Comparison of ENCODE assay signal across 8 mouse cellular contexts in genomic region chr14:121648581-121649060, GRCm38 (mm10).
DNase-seq lines count a peak whose midpoint lies in the region; ATAC-seq lines count a peak whose summit lies in the region.

No protein-coding gene starts in this region.

- intact Hi-C loops in left cerebral cortex, postnatal 4 days (cut with DNase I), result no loop called here

- no peak for DNase-seq in right cerebral cortex, postnatal 36 days (ENCODE audit: low spot score in 2 of 2)
- DNase-seq in left cerebral cortex, postnatal 4 days, result no peak
- no peak for DNase-seq in right cerebral cortex, postnatal 14 days
- no peak for DNase-seq in right cerebral cortex, postnatal 10 days (ENCODE audit: low spot score in 2 of 2)

- H3K36me3 ChIP-seq in embryonic facial prominence, embryonic 12.5 days, result no peaks in the 10 kb centered on the region
- H3K36me3 ChIP-seq in hindbrain, embryonic 15.5 days, result peaks cover 5% of the 10 kb centered on the region; the same call in 1 of the 2 replicates
- H3K36me3 ChIP-seq in liver, embryonic 15.5 days (replicated peaks), result no peaks in the 10 kb centered on the region

- no peaks in the 10 kb centered on the region for H3K9me3 ChIP-seq in embryonic facial prominence, embryonic 12.5 days
- H3K9me3 ChIP-seq in hindbrain, embryonic 15.5 days, result no peaks in the 10 kb centered on the region
- H3K9me3 ChIP-seq in liver, embryonic 15.5 days (replicated peaks), result no peaks in the 10 kb centered on the region

- H3K27me3 ChIP-seq in embryonic facial prominence, embryonic 12.5 days, result no peaks in the 10 kb centered on the region
- H3K27me3 ChIP-seq in hindbrain, embryonic 15.5 days, result no peaks in the 10 kb centered on the region
- H3K27me3 ChIP-seq in liver, embryonic 15.5 days, result no peaks in the 10 kb centered on the region

- peaks cover 27% of the 10 kb centered on the region for H3K4me1 ChIP-seq in brown adipose tissue, adult 24 weeks (ENCODE audit: control insufficient read depth, insufficient read depth, insufficient read length, low read length)
- H3K4me1 ChIP-seq in embryonic facial prominence, embryonic 12.5 days, result 0 out of 2 replicates have a peak, but pooled peaks cover 7% of the 10 kb centered on the region
- H3K4me1 ChIP-seq in hindbrain, embryonic 15.5 days (replicated peaks), result no peaks in the 10 kb centered on the region
- H3K4me1 ChIP-seq in liver, embryonic 15.5 days (replicated peaks), result no peaks in the 10 kb centered on the region

- WGBS in embryonic facial prominence, embryonic 12.5 days, result 40% methylated on average over 9 of the region's 9 CpGs
- 59% methylated on average over 9 of the region's 9 CpGs for WGBS in hindbrain, embryonic 15.5 days
- WGBS in liver, embryonic 15.5 days (ENCODE audit: insufficient replicate concordance), result 24% methylated on average over 9 of the region's 9 CpGs

- peak overlapping the region; percentile 91 for H3K27ac ChIP-seq in brown adipose tissue, adult 24 weeks (replicated peaks; ENCODE audit: low read depth, low read length)
- H3K27ac ChIP-seq in embryonic facial prominence, embryonic 12.5 days, result peak overlapping the region; percentile 18; the same call in 1 of the 2 replicates
- peak overlapping the region; percentile 34; the same call in 1 of the 2 replicates for H3K27ac ChIP-seq in hindbrain, embryonic 15.5 days (replicated peaks)
- no peak overlapping the region for H3K27ac ChIP-seq in liver, embryonic 15.5 days (replicated peaks)

- no peak overlapping the region for H3K9ac ChIP-seq in embryonic facial prominence, embryonic 12.5 days
- H3K9ac ChIP-seq in hindbrain, embryonic 15.5 days, result no peak overlapping the region
- no peak overlapping the region for H3K9ac ChIP-seq in liver, embryonic 15.5 days

- ATAC-seq in embryonic facial prominence, embryonic 12.5 days (ENCODE audit: insufficient number of reproducible peaks, insufficient read depth, low FRiP score, low TSS enrichment), result no peak
- no peak for ATAC-seq in hindbrain, embryonic 15.5 days (ENCODE audit: low FRiP score, low read depth)
- ATAC-seq in liver, embryonic 15.5 days (ENCODE audit: insufficient read depth), result 0 out of 2 replicates have a peak, but pooled peaks have one; percentile 25

- H3K4me2 ChIP-seq in embryonic facial prominence, embryonic 12.5 days (replicated peaks), result no peak overlapping the region
- H3K4me2 ChIP-seq in hindbrain, embryonic 15.5 days, result no peak overlapping the region
- H3K4me2 ChIP-seq in liver, embryonic 15.5 days, result no peak overlapping the region

- no peak overlapping the region for H3K4me3 ChIP-seq in brown adipose tissue, adult 24 weeks (ENCODE audit: insufficient read depth, low read depth, low read length)
- H3K4me3 ChIP-seq in embryonic facial prominence, embryonic 12.5 days, result no peak overlapping the region
- H3K4me3 ChIP-seq in hindbrain, embryonic 15.5 days, result no peak overlapping the region
- H3K4me3 ChIP-seq in liver, embryonic 15.5 days (replicated peaks), result no peak overlapping the region
